Mouse (Mus musculus) MEL (cell line): ENCODE data around the gene Cdc42bpa. TPM values are rescaled to one million over a fixed set of nuclear protein-coding genes. Genes with fewer than 3 reads are reported as not detected.

Experiments
- DNase-seq: peaks from one replicate; pipeline ENCODE4 v3.0.0; 2011; ENCODE audit warnings: low read depth, low spot score
- H3K27ac ChIP-seq: 2 replicates; pipeline ENCODE4 v1.5.1; 2012; ENCODE audit warnings: low read depth, mild to moderate bottlenecking, control low read depth, low read length, moderate library complexity; ENCODE audit not compliant: control insufficient read depth
- H3K27me3 ChIP-seq, 2 experiments: fragments of 150-350 bp in 1 of 2; sonication (generic) in 1 of 2; 2 replicates each; pipeline ENCODE4 v1.6.1; 2012; ENCODE audit warnings: low read length in 2 of 2, mild to moderate bottlenecking in 2 of 2, improper control_type of control experiment in 1 of 2, moderate library complexity in 1 of 2; ENCODE audit not compliant: insufficient read depth in 2 of 2, control insufficient read depth in 1 of 2
- H3K36me3 ChIP-seq, 2 experiments: 2 replicates each; pipeline ENCODE4 v1.6.1; 2012 to 2014; ENCODE audit warnings: low read length in 2 of 2, improper control_type of control experiment in 1 of 2, inconsistent platforms in 1 of 2, mild to moderate bottlenecking in 1 of 2; ENCODE audit not compliant: insufficient read depth in 2 of 2, control insufficient read depth in 1 of 2
- H3K4me1 ChIP-seq, 2 experiments: fragments of 150-350 bp in 1 of 2; sonication (generic) in 1 of 2; 2 replicates each; pipeline ENCODE4 v1.6.1; 2012; ENCODE audit warnings: low read length in 2 of 2, improper control_type of control experiment in 1 of 2, mild to moderate bottlenecking in 1 of 2; ENCODE audit not compliant: insufficient read depth in 2 of 2, control insufficient read depth in 1 of 2
- H3K4me3 ChIP-seq, 2 experiments: fragments of 150-350 bp in 1 of 2; sonication (generic) in 1 of 2; 2 replicates each; pipeline ENCODE4 v1.5.1; 2012; ENCODE audit warnings: low read depth in 2 of 2, low read length in 2 of 2, mild to moderate bottlenecking in 2 of 2, moderate library complexity in 2 of 2, control low read depth in 1 of 2, improper control_type of control experiment in 1 of 2; ENCODE audit not compliant: control insufficient read depth in 1 of 2, insufficient read depth in 1 of 2
- H3K79me2 ChIP-seq: 2 replicates; pipeline ENCODE4 v1.6.1; 2012; ENCODE audit warnings: mild to moderate bottlenecking, low read length, moderate library complexity; ENCODE audit not compliant: control insufficient read depth, poor library complexity, insufficient read depth
- H3K9ac ChIP-seq: 2 replicates; pipeline ENCODE4 v1.6.1; 2012; ENCODE audit warnings: low read depth, mild to moderate bottlenecking, control low read depth, low read length, moderate library complexity; ENCODE audit not compliant: control insufficient read depth, poor library complexity, severe bottlenecking
- H3K9me3 ChIP-seq: fragments of 150-350 bp; sonication (generic); replicated peaks from 2 replicates; pipeline ENCODE4 v1.6.1; 2012; ENCODE audit warnings: mild to moderate bottlenecking, low read length, improper control_type of control experiment, moderate library complexity; ENCODE audit not compliant: insufficient read depth
- BHLHE40 ChIP-seq: IDR thresholded peaks from 2 replicates; pipeline ENCODE4 v1.6.1; 2012; ENCODE audit warnings: low read depth, mild to moderate bottlenecking, inconsistent platforms, low read length, improper control_type of control experiment, borderline replicate concordance
- CHD1 ChIP-seq: IDR thresholded peaks from 2 replicates; pipeline ENCODE4 v1.6.1; 2012; ENCODE audit warnings: low read depth, mild to moderate bottlenecking, inconsistent platforms, low read length, improper control_type of control experiment
- CHD2 ChIP-seq: IDR thresholded peaks from 2 replicates; pipeline ENCODE4 v1.6.1; 2011; ENCODE audit warnings: low read length, improper control_type of control experiment
- CTCF ChIP-seq, 3 experiments: IDR thresholded peaks in 2 of 3; conservative IDR thresholded peaks in 1 of 3; 2 replicates each; pipeline ENCODE4 v1.5.1; 2011 to 2012; ENCODE audit warnings: low read length in 3 of 3, low read depth in 2 of 3, mild to moderate bottlenecking in 2 of 3, improper control_type of control experiment in 1 of 3, inconsistent platforms in 1 of 3, mixed read lengths in 1 of 3, moderate library complexity in 1 of 3; ENCODE audit not compliant: control insufficient read depth in 1 of 3, insufficient read depth in 1 of 3, poor library complexity in 1 of 3, severe bottlenecking in 1 of 3
- E2F4 ChIP-seq: IDR thresholded peaks from 2 replicates; pipeline ENCODE4 v1.6.1; 2011; ENCODE audit warnings: low read depth, low read length, improper control_type of control experiment, borderline replicate concordance
- ELF1 ChIP-seq: IDR thresholded peaks from 2 replicates; pipeline ENCODE4 v1.6.1; 2014; ENCODE audit warnings: low read depth, mild to moderate bottlenecking, inconsistent platforms, low read length, improper control_type of control experiment, moderate library complexity
- EP300 ChIP-seq, 2 experiments: IDR thresholded peaks; 2 replicates each; pipeline ENCODE4 v1.6.1; 2011; ENCODE audit warnings: improper control_type of control experiment in 2 of 2, low read length in 2 of 2, low read depth in 1 of 2, mild to moderate bottlenecking in 1 of 2
- ETS1 ChIP-seq: IDR thresholded peaks from 2 replicates; pipeline ENCODE4 v1.6.1; 2012; ENCODE audit warnings: low read depth, mild to moderate bottlenecking, inconsistent platforms, low read length, improper control_type of control experiment, moderate library complexity
- GABPA ChIP-seq: IDR thresholded peaks from 2 replicates; pipeline ENCODE4 v1.6.1; 2012; ENCODE audit warnings: low read depth, mild to moderate bottlenecking, inconsistent platforms, low read length, improper control_type of control experiment, moderate library complexity
- GATA1 ChIP-seq: IDR thresholded peaks from 2 replicates; pipeline ENCODE4 v1.6.1; 2011; ENCODE audit warnings: low read depth, low read length, improper control_type of control experiment
- JUND ChIP-seq: IDR thresholded peaks from 2 replicates; pipeline ENCODE4 v1.6.1; 2011; ENCODE audit warnings: low read depth, mild to moderate bottlenecking, improper control_type of control experiment, low read length
- MAFK ChIP-seq: IDR thresholded peaks from 2 replicates; pipeline ENCODE4 v1.6.1; 2011; ENCODE audit warnings: low read depth, mild to moderate bottlenecking, low read length, improper control_type of control experiment, borderline replicate concordance
- MAX ChIP-seq: IDR thresholded peaks from 2 replicates; pipeline ENCODE4 v1.6.1; 2011; ENCODE audit warnings: low read length, improper control_type of control experiment
- MEF2A ChIP-seq: IDR thresholded peaks from 2 replicates; pipeline ENCODE4 v1.6.1; 2014; ENCODE audit warnings: low read depth, mild to moderate bottlenecking, inconsistent platforms, low read length, improper control_type of control experiment; ENCODE audit not compliant: poor library complexity, insufficient replicate concordance, severe bottlenecking; ENCODE audit errors: extremely low read depth
- MXI1 ChIP-seq: IDR thresholded peaks from 2 replicates; pipeline ENCODE4 v1.6.1; 2011; ENCODE audit warnings: mild to moderate bottlenecking, low read depth, low read length, improper control_type of control experiment
- MYB ChIP-seq: IDR thresholded peaks from 2 replicates; pipeline ENCODE4 v1.6.1; 2011; ENCODE audit warnings: mild to moderate bottlenecking, low read depth, low read length, improper control_type of control experiment
- MYC ChIP-seq: IDR thresholded peaks from 2 replicates; pipeline ENCODE4 v1.6.1; 2011; ENCODE audit warnings: low read depth, mild to moderate bottlenecking, low read length, improper control_type of control experiment, moderate library complexity
- NELFE ChIP-seq: IDR thresholded peaks from 2 replicates; pipeline ENCODE4 v1.6.1; 2011; ENCODE audit warnings: low read depth, low read length, improper control_type of control experiment
- POLR2A ChIP-seq, 2 experiments: IDR thresholded peaks; 2 replicates each; pipeline ENCODE4 v1.6.1; 2011 to 2012; ENCODE audit warnings: low read length in 2 of 2, mild to moderate bottlenecking in 2 of 2, control low read depth in 1 of 2, improper control_type of control experiment in 1 of 2, low read depth in 1 of 2, moderate library complexity in 1 of 2; ENCODE audit not compliant: control insufficient read depth in 1 of 2, insufficient read depth in 1 of 2, poor library complexity in 1 of 2
- POLR2AphosphoS5 ChIP-seq: IDR thresholded peaks from 2 replicates; pipeline ENCODE4 v1.6.1; 2012; ENCODE audit warnings: low read depth, borderline replicate concordance, mild to moderate bottlenecking, inconsistent platforms, low read length, moderate library complexity, mixed read lengths
- RAD21 ChIP-seq: IDR thresholded peaks from 2 replicates; pipeline ENCODE4 v1.6.1; 2011; ENCODE audit warnings: mild to moderate bottlenecking, low read depth, low read length, improper control_type of control experiment
- SIN3A ChIP-seq: IDR thresholded peaks from 2 replicates; pipeline ENCODE4 v1.6.1; 2012; ENCODE audit warnings: low read length, improper control_type of control experiment, inconsistent platforms
- SMC3 ChIP-seq: IDR thresholded peaks from 2 replicates; pipeline ENCODE4 v1.6.1; 2011; ENCODE audit warnings: low read depth, low read length, improper control_type of control experiment
- TAL1 ChIP-seq: IDR thresholded peaks from 2 replicates; pipeline ENCODE4 v1.6.1; 2012; ENCODE audit warnings: mild to moderate bottlenecking, inconsistent platforms, low read length, moderate library complexity, mixed read lengths
- TBP ChIP-seq: IDR thresholded peaks from 2 replicates; pipeline ENCODE4 v1.8.0; 2011; ENCODE audit warnings: low read depth, low read length, improper control_type of control experiment
- TCF12 ChIP-seq: IDR thresholded peaks from 2 replicates; pipeline ENCODE4 v1.6.1; 2014; ENCODE audit warnings: low read depth, mild to moderate bottlenecking, inconsistent platforms, low read length, improper control_type of control experiment, moderate library complexity
- ZKSCAN1 ChIP-seq: IDR thresholded peaks from 2 replicates; pipeline ENCODE4 v1.6.1; 2012; ENCODE audit warnings: low read depth, mild to moderate bottlenecking, inconsistent platforms, low read length, improper control_type of control experiment, moderate library complexity
- ZMIZ1 ChIP-seq: IDR thresholded peaks from 2 replicates; pipeline ENCODE4 v1.6.1; 2012; ENCODE audit warnings: low read depth, mild to moderate bottlenecking, inconsistent platforms, low read length, improper control_type of control experiment, moderate library complexity
- polyA plus RNA-seq, 2 experiments: library from polyadenylated mRNA; stranded (reverse) in 1 of 2; unstranded in 1 of 2; fragments of >175 nt in 1 of 2; fragments of >200 nt in 1 of 2; gene quantifications; 2 replicates each; pipeline versions ENCODE4 v1.2.1 to v1.2.4; 2012; ENCODE audit warnings: low replicate concordance in 2 of 2, low read depth in 1 of 2; ENCODE audit not compliant: insufficient read length in 2 of 2, insufficient read depth in 1 of 2, missing spikeins in 1 of 2
- total RNA-seq: library from RNA; depleted of rRNA; stranded (reverse); fragments of 300-350 nt; gene quantifications from 2 replicates; pipeline ENCODE4 v1.2.3, GENCODE M21; 2012

Cdc42bpa gene
- total and polyA plus RNA-seq, 3 experiments = 7.7 to 14.6 TPM; not detected in 1

GRCm38 (mm10) chr1:179992255-179992654, 32.0 kb downstream of the Cdc42bpa start:
- H3K36me3 ChIP-seq = peaks cover 0 to 3% of the 10 kb centered on the region in 2 experiments; a peak in 2 of 4 replicates
- no peak overlapping the region for H3K27ac ChIP-seq
- no peak for DNase-seq
- H3K9ac ChIP-seq = no peak overlapping the region
- no peaks in the 10 kb centered on the region for H3K4me1 ChIP-seq
- H3K4me3 ChIP-seq = no peak overlapping the region
- H3K9me3 ChIP-seq = no peaks in the 10 kb centered on the region
- TF ChIP-seq POLR2AphosphoS5 (no peak), POLR2A (IDR thresholded peaks at IDR 0.05; ENCODE audit: control insufficient read depth in 1 of 2, insufficient read depth in 1 of 2, low read depth in 1 of 2, low read length in 2 of 2, poor library complexity in 1 of 2) (no peak), CHD2 (no peak), GATA1 (no peak), CHD1 (no peak), TBP (no peak), EP300 (IDR thresholded peaks at IDR 0.05; ENCODE audit: low read depth in 1 of 2, low read length in 2 of 2) (no peak), E2F4 (no peak), RAD21 (no peak), MYC (no peak), BHLHE40 (no peak), MAFK (no peak), ZKSCAN1 (no peak)
- no peaks in the 10 kb centered on the region for H3K27me3 ChIP-seq
- H3K79me2 ChIP-seq = no peaks in the 10 kb centered on the region; the same call in 1 of the 2 replicates

DNA sequence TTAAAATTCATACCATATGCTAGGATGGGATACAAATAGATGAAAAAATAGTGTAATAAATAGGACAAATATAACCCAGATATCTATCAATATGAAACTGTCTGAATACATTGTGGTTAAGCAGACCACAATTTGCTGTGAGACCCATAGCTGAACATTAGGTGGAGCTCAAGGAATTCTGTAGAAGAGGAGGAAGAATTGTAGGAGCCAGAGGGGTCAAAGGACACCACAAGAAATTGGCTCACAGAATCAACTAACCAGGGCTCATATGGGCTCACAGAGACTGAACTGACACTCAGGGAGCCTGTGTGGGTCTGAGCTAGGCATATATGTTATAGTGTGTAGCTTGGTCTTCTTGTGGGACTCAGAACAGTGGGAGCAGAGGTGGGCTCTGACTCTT, 47.8 kb downstream of the Cdc42bpa start:
- Histone ChIP-seq H3K4me3 (no peak overlapping the region), H3K27ac (no peak overlapping the region), H3K4me1 (no peaks in the 10 kb centered on the region), H3K9ac (no peak overlapping the region), H3K36me3 (no peaks in the 10 kb centered on the region), H3K27me3 (no peaks in the 10 kb centered on the region), H3K79me2 (no peaks in the 10 kb centered on the region; the same call in 1 of the 2 replicates), H3K9me3 (no peaks in the 10 kb centered on the region)
- DNase-seq = no peak
- TF ChIP-seq ELF1 = no peak
- no peak for TF ChIP-seq TCF12
- TF ChIP-seq RAD21 = peak; percentile 28
- TF ChIP-seq MYB = no peak
- no peak for TF ChIP-seq E2F4
- no peak for TF ChIP-seq ZMIZ1
- TF ChIP-seq CTCF (IDR thresholded peaks at IDR 0.05 in 2 of 3, conservative IDR thresholded peaks at IDR 0.05 in 1 of 3; ENCODE audit: control insufficient read depth in 1 of 3, insufficient read depth in 1 of 3, low read depth in 2 of 3, low read length in 3 of 3, poor library complexity in 1 of 3, severe bottlenecking in 1 of 3) = peak in 1 of 3 experiments; percentile 28; a peak in 2 of 6 replicates
- peak; percentile 13; the same call in 1 of the 2 replicates for TF ChIP-seq SMC3
- no peak for TF ChIP-seq EP300 (IDR thresholded peaks at IDR 0.05; ENCODE audit: low read depth in 1 of 2, low read length in 2 of 2)
- TF ChIP-seq MAFK = no peak
- TF ChIP-seq GATA1 = no peak
- no peak for TF ChIP-seq JUND
- no peak for TF ChIP-seq TAL1
- TF ChIP-seq CHD2 = no peak
- no peak for TF ChIP-seq GABPA
- TF ChIP-seq TBP = no peak
- TF ChIP-seq MEF2A = no peak
- no peak for TF ChIP-seq NELFE
- no peak for TF ChIP-seq SIN3A
- TF ChIP-seq MXI1 = no peak
- no peak for TF ChIP-seq ETS1
- TF ChIP-seq MAX = no peak
